Mouse (Mus musculus) neural tube, embryonic 15.5 days (tissue): Measurements from ENCODE around the gene Zfp422. TPM values are rescaled to one million over a fixed set of nuclear protein-coding genes. Genes with fewer than 3 reads are reported as not detected.
A peak's percentile ranks its signal among the peaks of the same experiment; 100 is the strongest.

Experiments used
- ATAC-seq: fragments of 200-750 bp; cut with Nextera tagmentation; 2 replicates; pipeline ENCODE4 v1.8.0; 2017; ENCODE audit warnings: mild to moderate bottlenecking, moderate TSS enrichment, moderate library complexity; ENCODE audit not compliant: low FRiP score
- H3K27ac ChIP-seq: fragments of 300-500 bp; sonication (generic); replicated peaks from 2 replicates; pipeline ENCODE4 v1.5.1; 2015; ENCODE audit warnings: mild to moderate bottlenecking, inconsistent platforms
- H3K27me3 ChIP-seq: fragments of 300-500 bp; sonication (generic); replicated peaks from 2 replicates; pipeline ENCODE4 v1.6.1; 2015; ENCODE audit warnings: inconsistent platforms
- H3K36me3 ChIP-seq: fragments of 300-500 bp; sonication (generic); 2 replicates; pipeline ENCODE4 v1.6.1; 2015; ENCODE audit warnings: inconsistent platforms
- H3K4me1 ChIP-seq: fragments of 300-500 bp; sonication (generic); 2 replicates; pipeline ENCODE4 v1.6.1; 2015; ENCODE audit warnings: inconsistent platforms
- H3K4me2 ChIP-seq: fragments of 300-500 bp; sonication (generic); 2 replicates; pipeline ENCODE4 v1.6.1; 2015; ENCODE audit warnings: inconsistent platforms, mild to moderate bottlenecking, moderate library complexity
- H3K4me3 ChIP-seq: fragments of 300-500 bp; sonication (generic); replicated peaks from 2 replicates; pipeline ENCODE4 v1.5.1; 2015; ENCODE audit warnings: mild to moderate bottlenecking, inconsistent platforms
- H3K9ac ChIP-seq: fragments of 300-500 bp; sonication (generic); replicated peaks from 2 replicates; pipeline ENCODE4 v1.6.1; 2015; ENCODE audit warnings: mild to moderate bottlenecking, inconsistent platforms
- H3K9me3 ChIP-seq: fragments of 300-500 bp; sonication (generic); replicated peaks from 2 replicates; pipeline ENCODE4 v1.6.1; 2016; ENCODE audit warnings: inconsistent platforms
- WGBS: fragments of 180-500 bp; shearing (Covaris S2); methylation state at CpG from one replicate; pipeline ENCODE4 v1.1.7; 2015; ENCODE audit warnings: mixed read lengths; 5-methylcytosine and 5-hydroxymethylcytosine counted together
- polyA plus RNA-seq: library from polyadenylated mRNA; unstranded; fragments of >200 nt; fragmentation: Nextera tagmentation; extraction: Ambion mirVana; gene quantifications from 2 replicates; pipeline ENCODE4 v1.2.1, GENCODE M21; 2015

The Zfp422 gene
- polyA plus RNA-seq, 1 experiment from 2014 or later = 108 TPM

- Histone ChIP-seq H3K27me3 (0 out of 2 replicates have a peak, but pooled peaks cover 2% of the 10 kb centered on the region), H3K4me1 (peaks cover 31% of the 10 kb centered on the region), H3K4me2 (no peak overlapping the region), H3K36me3 (no peaks in the 10 kb centered on the region), H3K9me3 (no peaks in the 10 kb centered on the region), H3K4me3 (no peak overlapping the region), H3K9ac (no peak overlapping the region), H3K27ac (no peak overlapping the region)
- no peak for ATAC-seq
- 67% methylated on average over 3 of the region's 3 CpGs for WGBS
These were observed 38.6 kb upstream of the Zfp422 start for GRCm38 (mm10) chr6:116667382-116667781.

- Histone ChIP-seq H3K27me3 (no peaks in the 10 kb centered on the region), H3K9ac (no peak overlapping the region), H3K4me3 (no peak overlapping the region), H3K36me3 (no peaks in the 10 kb centered on the region), H3K4me2 (no peak overlapping the region), H3K9me3 (no peaks in the 10 kb centered on the region), H3K4me1 (peaks cover 29% of the 10 kb centered on the region), H3K27ac (no peak overlapping the region)
- no peak for ATAC-seq
- 18% methylated on average over 3 of the region's 3 CpGs for WGBS
These were observed 38.1 kb upstream of the Zfp422 start for GRCm38 (mm10) chr6:116666892-116667291.

- no peak overlapping the region for H3K27ac ChIP-seq
- 67% methylated on average over 12 of the region's 12 CpGs for WGBS
- no peak for ATAC-seq
- H3K36me3 ChIP-seq = no peaks in the 10 kb centered on the region
- no peaks in the 10 kb centered on the region for H3K27me3 ChIP-seq
- H3K4me3 ChIP-seq = no peak overlapping the region
- H3K9me3 ChIP-seq = no peaks in the 10 kb centered on the region
- peaks cover 22% of the 10 kb centered on the region for H3K4me1 ChIP-seq
- H3K4me2 ChIP-seq = no peak overlapping the region
- no peak overlapping the region for H3K9ac ChIP-seq
These were observed 37.4 kb upstream of the Zfp422 start for GRCm38 (mm10) chr6:116666085-116666750.

GRCm38 (mm10) chr6:116664830-116665229, 36.0 kb upstream of the Zfp422 start:
- no peak overlapping the region for H3K4me2 ChIP-seq
- H3K27ac ChIP-seq = no peak overlapping the region
- no peaks in the 10 kb centered on the region for H3K36me3 ChIP-seq
- H3K9ac ChIP-seq = no peak overlapping the region
- H3K4me1 ChIP-seq = peaks cover 8% of the 10 kb centered on the region
- no peak for ATAC-seq
- 73% methylated on average over 3 of the region's 3 CpGs for WGBS
- H3K27me3 ChIP-seq = no peaks in the 10 kb centered on the region
- no peak overlapping the region for H3K4me3 ChIP-seq
- no peaks in the 10 kb centered on the region for H3K9me3 ChIP-seq

- Histone ChIP-seq H3K4me2 (no peak overlapping the region), H3K4me3 (no peak overlapping the region), H3K9me3 (no peaks in the 10 kb centered on the region), H3K27me3 (no peaks in the 10 kb centered on the region), H3K9ac (no peak overlapping the region), H3K4me1 (peaks cover 3% of the 10 kb centered on the region; the same call in 1 of the 2 replicates), H3K36me3 (no peaks in the 10 kb centered on the region), H3K27ac (no peak overlapping the region)
- 85% methylated on average over 6 of the region's 6 CpGs for WGBS
- ATAC-seq = no peak
These were observed 35.2 kb upstream of the Zfp422 start for GRCm38 (mm10) chr6:116664031-116664430.

GRCm38 (mm10) chr6:116663364-116663763, 34.6 kb upstream of the Zfp422 start:
- H3K4me3 ChIP-seq = no peak overlapping the region
- H3K4me1 ChIP-seq = no peaks in the 10 kb centered on the region
- H3K4me2 ChIP-seq = no peak overlapping the region
- H3K9ac ChIP-seq = no peak overlapping the region
- H3K27ac ChIP-seq = no peak overlapping the region
- H3K9me3 ChIP-seq = no peaks in the 10 kb centered on the region
- ATAC-seq = no peak
- no peaks in the 10 kb centered on the region for H3K36me3 ChIP-seq
- WGBS = 91% methylated on average over 2 of the region's 2 CpGs
- no peaks in the 10 kb centered on the region for H3K27me3 ChIP-seq

GRCm38 (mm10) chr6:116653684-116654454, 25.1 kb upstream of the Zfp422 start:
- peak; percentile 88 for ATAC-seq
- H3K4me1 ChIP-seq = no peaks in the 10 kb centered on the region
- H3K4me3 ChIP-seq = no peak overlapping the region
- no peak overlapping the region for H3K27ac ChIP-seq
- no peak overlapping the region for H3K4me2 ChIP-seq
- H3K9ac ChIP-seq = no peak overlapping the region
- no peaks in the 10 kb centered on the region for H3K9me3 ChIP-seq
- no peaks in the 10 kb centered on the region for H3K27me3 ChIP-seq
- H3K36me3 ChIP-seq = no peaks in the 10 kb centered on the region
- WGBS = 68% methylated on average over 9 of the region's 9 CpGs

- Histone ChIP-seq H3K27me3 (no peaks in the 10 kb centered on the region), H3K9ac (no peak overlapping the region), H3K9me3 (no peaks in the 10 kb centered on the region), H3K36me3 (no peaks in the 10 kb centered on the region), H3K4me2 (no peak overlapping the region), H3K4me1 (no peaks in the 10 kb centered on the region), H3K27ac (no peak overlapping the region), H3K4me3 (no peak overlapping the region)
- WGBS = 85% methylated on average over 3 of the region's 3 CpGs
- no peak for ATAC-seq
These were observed 24.4 kb upstream of the Zfp422 start for GRCm38 (mm10) chr6:116653191-116653590.

GRCm38 (mm10) chr6:116651437-116652118, 22.8 kb upstream of the Zfp422 start:
- Histone ChIP-seq H3K4me2 (0 out of 2 replicates have a peak overlapping the region, but pooled peaks have one; percentile 6), H3K9ac (0 out of 2 replicates have a peak overlapping the region, but pooled peaks have one; percentile 5), H3K4me1 (no peaks in the 10 kb centered on the region), H3K4me3 (no peak overlapping the region), H3K36me3 (no peaks in the 10 kb centered on the region), H3K27ac (no peak overlapping the region), H3K27me3 (no peaks in the 10 kb centered on the region), H3K9me3 (no peaks in the 10 kb centered on the region)
- WGBS = 79% methylated on average over 20 of the region's 20 CpGs
- ATAC-seq = no peak

GRCm38 (mm10) chr6:116650406-116650805, 21.6 kb upstream of the Zfp422 start, which contains the start of gene Depp1:
Gene Depp1, plus strand, starts transcription at chr6:116650609.
- Histone ChIP-seq H3K4me2 (0 out of 2 replicates have a peak within 1 kb of the TSS, but pooled peaks have one; percentile 6), H3K36me3 (no peaks in the 10 kb centered on the region), H3K9ac (no peak within 1 kb of the TSS), H3K27ac (no peak within 1 kb of the TSS), H3K27me3 (no peaks in the 10 kb centered on the region), H3K9me3 (no peaks in the 10 kb centered on the region), H3K4me3 (no peak within 1 kb of the TSS), H3K4me1 (no peaks in the 10 kb centered on the region)
- no peak for ATAC-seq
- WGBS = 36% methylated on average over 6 of the region's 6 CpGs

GRCm38 (mm10) chr6:116649811-116650210, 21.0 kb upstream of the Zfp422 start:
- no peak for ATAC-seq
- Histone ChIP-seq H3K4me2 (no peak overlapping the region), H3K4me3 (no peak overlapping the region), H3K27ac (no peak overlapping the region), H3K9me3 (no peaks in the 10 kb centered on the region), H3K9ac (no peak overlapping the region), H3K4me1 (no peaks in the 10 kb centered on the region), H3K27me3 (no peaks in the 10 kb centered on the region), H3K36me3 (no peaks in the 10 kb centered on the region)
- 90% methylated on average over 7 of the region's 7 CpGs for WGBS
